Mouse (Mus musculus): ENCODE data around the gene Tnfrsf8. TPM values are rescaled to one million over a fixed set of nuclear protein-coding genes. Genes with fewer than 3 reads are reported as not detected.

The Tnfrsf8 gene
- polyA plus RNA-seq, 1 experiment from 2014 or later, result not detected

GRCm38 (mm10) chr4:145220001-145220400, 95.0 kb downstream of the Tnfrsf8 start:
- no peaks in the 10 kb centered on the region for H3K9me3 ChIP-seq
- no peak for ATAC-seq (ENCODE audit: low FRiP score, low read depth)
- no peaks in the 10 kb centered on the region for H3K4me1 ChIP-seq
- no peak overlapping the region for H3K9ac ChIP-seq (replicated peaks)
- 81% methylated on average over 1 of the region's 1 CpGs for WGBS
- no peak overlapping the region for H3K4me3 ChIP-seq
- H3K36me3 ChIP-seq, result no peaks in the 10 kb centered on the region
- H3K27me3 ChIP-seq, result no peaks in the 10 kb centered on the region
- H3K27ac ChIP-seq (replicated peaks), result no peak overlapping the region
- H3K4me2 ChIP-seq (replicated peaks), result no peak overlapping the region

GRCm38 (mm10) chr4:145219240-145219985, 95.6 kb downstream of the Tnfrsf8 start:
- no peaks in the 10 kb centered on the region for H3K9me3 ChIP-seq
- WGBS, result 65% methylated on average over 15 of the region's 15 CpGs
- ATAC-seq (ENCODE audit: low FRiP score, low read depth), result no peak

GRCm38 (mm10) chr4:145217837-145218236, 97.1 kb downstream of the Tnfrsf8 start:
- ATAC-seq (ENCODE audit: low FRiP score, low read depth), result no peak
- H3K4me2 ChIP-seq (replicated peaks), result no peak overlapping the region
- no peaks in the 10 kb centered on the region for H3K27me3 ChIP-seq
- H3K9me3 ChIP-seq, result no peaks in the 10 kb centered on the region
- 0 out of 2 replicates have a peak, but pooled peaks cover 3% of the 10 kb centered on the region for H3K4me1 ChIP-seq
- H3K9ac ChIP-seq (replicated peaks), result no peak overlapping the region
- H3K27ac ChIP-seq (replicated peaks), result no peak overlapping the region
- 74% methylated on average over 5 of the region's 5 CpGs for WGBS
- no peak overlapping the region for H3K4me3 ChIP-seq
- H3K36me3 ChIP-seq, result no peaks in the 10 kb centered on the region

More at GRCm38 (mm10) chr4:145219240-145219985, 95.6 kb downstream of the Tnfrsf8 start:
- H3K36me3 ChIP-seq, result no peaks in the 10 kb centered on the region
- H3K9ac ChIP-seq (replicated peaks), result no peak overlapping the region
- H3K4me3 ChIP-seq, result no peak overlapping the region
- H3K27ac ChIP-seq (replicated peaks), result no peak overlapping the region
- H3K27me3 ChIP-seq, result no peaks in the 10 kb centered on the region
- 0 out of 2 replicates have a peak, but pooled peaks cover 3% of the 10 kb centered on the region for H3K4me1 ChIP-seq
- H3K4me2 ChIP-seq (replicated peaks), result no peak overlapping the region

Other genes with a start within 250 kb of the Tnfrsf8 start
- 6.3 and 7.9 TPM in 2 replicates for gene Vps13d, start 120.2 kb downstream of the Tnfrsf8 start, polyA plus RNA-seq (2016; fragmentation: Nextera tagmentation; extraction: Ambion mirVana)
- gene Tnfrsf1b, start 68.3 kb downstream of the Tnfrsf8 start, polyA plus RNA-seq (2016; fragmentation: Nextera tagmentation; extraction: Ambion mirVana), result 2.6 TPM in 2 replicates
- not detected in 2 replicates for gene Zfp990, start 195.6 kb upstream of the Tnfrsf8 start, polyA plus RNA-seq (2016; fragmentation: Nextera tagmentation; extraction: Ambion mirVana)